12 mouse cellular contexts compared by ENCODE assay signal in genomic region chr19:5922963-5923362, GRCm38 (mm10). TPM values are rescaled to one million over a fixed set of nuclear protein-coding genes. Genes with fewer than 3 reads are reported as not detected.
DNase-seq lines count a peak whose midpoint lies in the region; ATAC-seq and TF ChIP-seq lines count a peak whose summit lies in the region.
"Had no signal": no experiment of that assay in that cellular context is flagged by ENCODE, and none has a peak within 500 bp of the region (broad histone marks: within the 10 kb centered on the region; RNA-seq: fewer than 3 reads in every experiment).

No protein-coding gene starts in this region.

- no peak for ATAC-seq in heart, postnatal 0 days (ENCODE audit: insufficient read depth, low read depth)
- ATAC-seq in lung, embryonic 16.5 days (ENCODE audit: low read depth), result no peak
- ATAC-seq in intestine, embryonic 16.5 days, result no peak
- no peak for ATAC-seq in neural tube, embryonic 15.5 days (ENCODE audit: low FRiP score)

- no peak for DNase-seq in heart, postnatal 0 days (ENCODE audit: low spot score)
- no peak for DNase-seq in heart, adult 18-20 months
- no peak for DNase-seq in lung, postnatal 4 days
- DNase-seq in cerebellum, adult 11 months, result no peak
- DNase-seq: adrenal gland, postnatal 25 days; cerebellum, adult 11-12 months; gastrocnemius, postnatal 36 days; right cerebral cortex, postnatal 25 days had no signal

- peaks cover 12% of the 10 kb centered on the region for H3K36me3 ChIP-seq in heart, postnatal 0 days (replicated peaks; ENCODE audit: control insufficient read depth, insufficient read depth, low read length)
- 0 out of 2 replicates have a peak, but pooled peaks cover 3% of the 10 kb centered on the region for H3K36me3 ChIP-seq in lung, embryonic 16.5 days (ENCODE audit: control insufficient read depth, insufficient read depth, low read length)
- 0 out of 2 replicates have a peak, but pooled peaks cover 4% of the 10 kb centered on the region for H3K36me3 ChIP-seq in intestine, embryonic 16.5 days (ENCODE audit: control insufficient read depth, insufficient read depth, low read length)
- peaks cover 4% of the 10 kb centered on the region; the same call in 1 of the 2 replicates for H3K36me3 ChIP-seq in neural tube, embryonic 15.5 days
- H3K36me3 ChIP-seq: forebrain, embryonic 12.5 days had no signal

- peak overlapping the region; percentile 64 for H3K27ac ChIP-seq in heart, postnatal 0 days (ENCODE audit: low read depth)
- no peak overlapping the region for H3K27ac ChIP-seq in lung, embryonic 16.5 days (ENCODE audit: low read length)
- no peak overlapping the region for H3K27ac ChIP-seq in intestine, embryonic 16.5 days (ENCODE audit: low read length)
- no peak overlapping the region for H3K27ac ChIP-seq in neural tube, embryonic 15.5 days (replicated peaks)
- H3K27ac ChIP-seq: forebrain, embryonic 12.5 days had no signal

- TF ChIP-seq CTCF in heart, postnatal 0 days (IDR thresholded peaks at IDR 0.05; ENCODE audit: low read depth), result no peak

- 93% methylated on average over 3 of the region's 3 CpGs for WGBS in heart, postnatal 0 days
- WGBS in lung, embryonic 16.5 days, result 98% methylated on average over 3 of the region's 3 CpGs
- WGBS in intestine, embryonic 16.5 days, result 92% methylated on average over 3 of the region's 3 CpGs
- 92% methylated on average over 3 of the region's 3 CpGs for WGBS in neural tube, embryonic 15.5 days

- no peaks in the 10 kb centered on the region for H3K27me3 ChIP-seq in heart, postnatal 0 days (ENCODE audit: control insufficient read depth, insufficient read depth, low read length)
- no peaks in the 10 kb centered on the region for H3K27me3 ChIP-seq in lung, embryonic 16.5 days (ENCODE audit: control insufficient read depth, insufficient read depth, low read depth, low read length)
- H3K27me3 ChIP-seq in intestine, embryonic 16.5 days (replicated peaks; ENCODE audit: control insufficient read depth, insufficient read depth, low read length), result no peaks in the 10 kb centered on the region
- peaks cover 8% of the 10 kb centered on the region; the same call in 1 of the 2 replicates for H3K27me3 ChIP-seq in neural tube, embryonic 15.5 days (replicated peaks)

- H3K4me3 ChIP-seq in heart, postnatal 0 days (ENCODE audit: low read depth, low read length), result peak overlapping the region; percentile 26
- H3K4me3 ChIP-seq in lung, embryonic 16.5 days (ENCODE audit: low read length), result peak overlapping the region; percentile 73; the same call in 1 of the 2 replicates
- no peak overlapping the region for H3K4me3 ChIP-seq in intestine, embryonic 16.5 days (ENCODE audit: low read length)
- H3K4me3 ChIP-seq in neural tube, embryonic 15.5 days (replicated peaks), result no peak overlapping the region; the same call in 1 of the 2 replicates
- H3K4me3 ChIP-seq: forebrain, embryonic 12.5 days had no signal

- peaks cover 4% of the 10 kb centered on the region; the same call in 1 of the 2 replicates for H3K4me1 ChIP-seq in heart, postnatal 0 days (ENCODE audit: control insufficient read depth, insufficient read depth)
- peaks cover 25% of the 10 kb centered on the region for H3K4me1 ChIP-seq in lung, embryonic 16.5 days (replicated peaks; ENCODE audit: control insufficient read depth, insufficient read depth, low read length)
- peaks cover 27% of the 10 kb centered on the region for H3K4me1 ChIP-seq in intestine, embryonic 16.5 days (ENCODE audit: control insufficient read depth, insufficient read depth, low read length)
- peaks cover 37% of the 10 kb centered on the region for H3K4me1 ChIP-seq in neural tube, embryonic 15.5 days

- peak overlapping the region; percentile 15; the same call in 1 of the 2 replicates for H3K9ac ChIP-seq in heart, postnatal 0 days (replicated peaks; ENCODE audit: low read depth, low read length)
- H3K9ac ChIP-seq in lung, embryonic 16.5 days (ENCODE audit: low read length), result peak overlapping the region; percentile 43; the same call in 1 of the 2 replicates
- H3K9ac ChIP-seq in intestine, embryonic 16.5 days (ENCODE audit: low read depth, low read length), result no peak overlapping the region
- no peak overlapping the region; the same call in 1 of the 2 replicates for H3K9ac ChIP-seq in neural tube, embryonic 15.5 days (replicated peaks)
- H3K9ac ChIP-seq: forebrain, embryonic 12.5 days had no signal

- H3K4me2 ChIP-seq in heart, postnatal 0 days (ENCODE audit: low read depth, low read length), result peak overlapping the region; percentile 87
- peak overlapping the region; percentile 77 for H3K4me2 ChIP-seq in lung, embryonic 16.5 days (ENCODE audit: low read depth, low read length)
- peak overlapping the region; percentile 17; the same call in 1 of the 2 replicates for H3K4me2 ChIP-seq in intestine, embryonic 16.5 days (ENCODE audit: low read depth, low read length)
- H3K4me2 ChIP-seq in neural tube, embryonic 15.5 days, result peak overlapping the region; percentile 78

- no peaks in the 10 kb centered on the region for H3K9me3 ChIP-seq in heart, postnatal 0 days (replicated peaks; ENCODE audit: control insufficient read depth, low read length)
- H3K9me3 ChIP-seq in lung, embryonic 16.5 days (ENCODE audit: control insufficient read depth, low read length), result no peaks in the 10 kb centered on the region
- no peaks in the 10 kb centered on the region for H3K9me3 ChIP-seq in intestine, embryonic 16.5 days (ENCODE audit: control insufficient read depth, low read length)
- no peaks in the 10 kb centered on the region for H3K9me3 ChIP-seq in neural tube, embryonic 15.5 days (replicated peaks)
- H3K9me3 ChIP-seq: forebrain, embryonic 12.5 days had no signal

- no peak for TF ChIP-seq EP300 in heart, postnatal 0 days (IDR thresholded peaks at IDR 0.05; ENCODE audit: low read depth)

RNA-seq across cellular contexts. Expression of gene Cdc42ep2, which starts 1.7 kb away (rescaled TPM):
- total RNA-seq in heart, postnatal 0 days (2014; rRNA removed; ENCODE audit: low replicate concordance), result 15.7 and 17.4 TPM in 2 replicates
- polyA plus RNA-seq in heart, postnatal 0 days (2015; fragmentation: Nextera tagmentation; extraction: Ambion mirVana), result 8.8 and 9.5 TPM in 2 replicates
- total RNA-seq in heart, adult 18-20 months (2021), result 1 to 10 TPM; 6.6 to 9.0 TPM
- polyA plus RNA-seq in lung, embryonic 16.5 days (2015; fragmentation: Nextera tagmentation; extraction: Ambion mirVana), result 15.6 and 17.1 TPM in 2 replicates
- 14.7 and 15.1 TPM in 2 replicates for polyA plus RNA-seq in intestine, embryonic 16.5 days (2015; fragmentation: Nextera tagmentation; extraction: Ambion mirVana)
- polyA plus RNA-seq in neural tube, embryonic 15.5 days (2015; fragmentation: Nextera tagmentation; extraction: Ambion mirVana), result 19.3 and 20.9 TPM in 2 replicates

RNA-seq across cellular contexts. Expression of gene Dpf2, which starts 10.2 kb away (rescaled TPM):
- 57.8 and 91.8 TPM in 2 replicates for total RNA-seq in heart, postnatal 0 days (2014; rRNA removed; ENCODE audit: low replicate concordance)
- 60.5 and 61.4 TPM in 2 replicates for polyA plus RNA-seq in heart, postnatal 0 days (2015; fragmentation: Nextera tagmentation; extraction: Ambion mirVana)
- total RNA-seq in heart, adult 18-20 months (2021), result 10 to 100 TPM; 77.6 to 84.0 TPM
- polyA plus RNA-seq in lung, embryonic 16.5 days (2015; fragmentation: Nextera tagmentation; extraction: Ambion mirVana), result 155 TPM in 2 replicates
- 109 and 119 TPM in 2 replicates for polyA plus RNA-seq in intestine, embryonic 16.5 days (2015; fragmentation: Nextera tagmentation; extraction: Ambion mirVana)
- 95.7 and 115 TPM in 2 replicates for polyA plus RNA-seq in neural tube, embryonic 15.5 days (2015; fragmentation: Nextera tagmentation; extraction: Ambion mirVana)

RNA-seq across cellular contexts. Expression of gene Tigd3, which starts 29.0 kb away (rescaled TPM):
- 0.81 and 3.3 TPM in 2 replicates for total RNA-seq in heart, postnatal 0 days (2014; rRNA removed; ENCODE audit: low replicate concordance)
- polyA plus RNA-seq in heart, postnatal 0 days (2015; fragmentation: Nextera tagmentation; extraction: Ambion mirVana), result 0.85 and 0.91 TPM in 2 replicates
- under 1 TPM in 1 of 2 experiments, not detected in 1; 0.35 TPM for total RNA-seq in heart, adult 18-20 months (2021)
- polyA plus RNA-seq in lung, embryonic 16.5 days (2015; fragmentation: Nextera tagmentation; extraction: Ambion mirVana), result 2.5 and 3.2 TPM in 2 replicates
- 1.5 and 1.7 TPM in 2 replicates for polyA plus RNA-seq in intestine, embryonic 16.5 days (2015; fragmentation: Nextera tagmentation; extraction: Ambion mirVana)
- polyA plus RNA-seq in neural tube, embryonic 15.5 days (2015; fragmentation: Nextera tagmentation; extraction: Ambion mirVana), result 8.9 and 10.0 TPM in 2 replicates

RNA-seq across cellular contexts. Expression of gene Pola2, which starts 41.0 kb away (rescaled TPM):
- total RNA-seq in heart, postnatal 0 days (2014; rRNA removed; ENCODE audit: low replicate concordance), result 44.7 and 64.3 TPM in 2 replicates
- 32.7 and 34.1 TPM in 2 replicates for polyA plus RNA-seq in heart, postnatal 0 days (2015; fragmentation: Nextera tagmentation; extraction: Ambion mirVana)
- 10 to 100 TPM in 1 of 2 experiments, 1 to 10 TPM in 1; 8.7 to 10.6 TPM for total RNA-seq in heart, adult 18-20 months (2021)
- 64.2 and 70.0 TPM in 2 replicates for polyA plus RNA-seq in lung, embryonic 16.5 days (2015; fragmentation: Nextera tagmentation; extraction: Ambion mirVana)
- polyA plus RNA-seq in intestine, embryonic 16.5 days (2015; fragmentation: Nextera tagmentation; extraction: Ambion mirVana), result 58.4 and 61.7 TPM in 2 replicates
- 19.9 and 34.3 TPM in 2 replicates for polyA plus RNA-seq in neural tube, embryonic 15.5 days (2015; fragmentation: Nextera tagmentation; extraction: Ambion mirVana)

RNA-seq across cellular contexts. Expression of gene Slc25a45, which starts 45.4 kb away (rescaled TPM):
- total RNA-seq in heart, postnatal 0 days (2014; rRNA removed; ENCODE audit: low replicate concordance), result 3.1 and 4.8 TPM in 2 replicates
- 2.8 and 2.9 TPM in 2 replicates for polyA plus RNA-seq in heart, postnatal 0 days (2015; fragmentation: Nextera tagmentation; extraction: Ambion mirVana)
- 1 to 10 TPM; 2.6 to 2.8 TPM for total RNA-seq in heart, adult 18-20 months (2021)
- 5.7 and 6.2 TPM in 2 replicates for polyA plus RNA-seq in lung, embryonic 16.5 days (2015; fragmentation: Nextera tagmentation; extraction: Ambion mirVana)
- 3.4 and 4.1 TPM in 2 replicates for polyA plus RNA-seq in intestine, embryonic 16.5 days (2015; fragmentation: Nextera tagmentation; extraction: Ambion mirVana)
- 2.0 and 3.9 TPM in 2 replicates for polyA plus RNA-seq in neural tube, embryonic 15.5 days (2015; fragmentation: Nextera tagmentation; extraction: Ambion mirVana)

Comparison
In these comparisons a context has a peak if more than half of its experiments do, and no peak if none do; other contexts are left out.
1. H3K4me2 ChIP-seq: peak in every context shown above with its lines; median percentile 87 in heart, postnatal 0 days; 78 in neural tube, embryonic 15.5 days; 77 in lung, embryonic 16.5 days; 17 in intestine, embryonic 16.5 days.
2. H3K4me3 ChIP-seq: peak in heart, postnatal 0 days (single experiment) and lung, embryonic 16.5 days (single experiment); none in intestine, embryonic 16.5 days (single experiment) and neural tube, embryonic 15.5 days (single experiment).
3. H3K9ac ChIP-seq: peak in heart, postnatal 0 days (single experiment) and lung, embryonic 16.5 days (single experiment); none in intestine, embryonic 16.5 days (single experiment) and neural tube, embryonic 15.5 days (single experiment).